Mouse (Mus musculus) MEL (cell line): ENCODE data around the gene Prdx4. TPM values are rescaled to one million over a fixed set of nuclear protein-coding genes. Genes with fewer than 3 reads are reported as not detected.

Source experiments
- DNase-seq: peaks from one replicate; pipeline ENCODE4 v3.0.0; 2011; ENCODE audit warnings: low read depth, low spot score
- H3K27ac ChIP-seq: 2 replicates; pipeline ENCODE4 v1.5.1; 2012; ENCODE audit warnings: low read depth, mild to moderate bottlenecking, control low read depth, low read length, moderate library complexity; ENCODE audit not compliant: control insufficient read depth
- H3K27me3 ChIP-seq, 2 experiments: fragments of 150-350 bp in 1 of 2; sonication (generic) in 1 of 2; 2 replicates each; pipeline ENCODE4 v1.6.1; 2012; ENCODE audit warnings: low read length in 2 of 2, mild to moderate bottlenecking in 2 of 2, improper control_type of control experiment in 1 of 2, moderate library complexity in 1 of 2; ENCODE audit not compliant: insufficient read depth in 2 of 2, control insufficient read depth in 1 of 2
- H3K36me3 ChIP-seq, 2 experiments: 2 replicates each; pipeline ENCODE4 v1.6.1; 2012 to 2014; ENCODE audit warnings: low read length in 2 of 2, improper control_type of control experiment in 1 of 2, inconsistent platforms in 1 of 2, mild to moderate bottlenecking in 1 of 2; ENCODE audit not compliant: insufficient read depth in 2 of 2, control insufficient read depth in 1 of 2
- H3K4me1 ChIP-seq, 2 experiments: fragments of 150-350 bp in 1 of 2; sonication (generic) in 1 of 2; 2 replicates each; pipeline ENCODE4 v1.6.1; 2012; ENCODE audit warnings: low read length in 2 of 2, improper control_type of control experiment in 1 of 2, mild to moderate bottlenecking in 1 of 2; ENCODE audit not compliant: insufficient read depth in 2 of 2, control insufficient read depth in 1 of 2
- H3K4me3 ChIP-seq, 2 experiments: fragments of 150-350 bp in 1 of 2; sonication (generic) in 1 of 2; 2 replicates each; pipeline ENCODE4 v1.5.1; 2012; ENCODE audit warnings: low read depth in 2 of 2, low read length in 2 of 2, mild to moderate bottlenecking in 2 of 2, moderate library complexity in 2 of 2, control low read depth in 1 of 2, improper control_type of control experiment in 1 of 2; ENCODE audit not compliant: control insufficient read depth in 1 of 2, insufficient read depth in 1 of 2
- H3K79me2 ChIP-seq: 2 replicates; pipeline ENCODE4 v1.6.1; 2012; ENCODE audit warnings: mild to moderate bottlenecking, low read length, moderate library complexity; ENCODE audit not compliant: control insufficient read depth, poor library complexity, insufficient read depth
- H3K9ac ChIP-seq: 2 replicates; pipeline ENCODE4 v1.6.1; 2012; ENCODE audit warnings: low read depth, mild to moderate bottlenecking, control low read depth, low read length, moderate library complexity; ENCODE audit not compliant: control insufficient read depth, poor library complexity, severe bottlenecking
- H3K9me3 ChIP-seq: fragments of 150-350 bp; sonication (generic); replicated peaks from 2 replicates; pipeline ENCODE4 v1.6.1; 2012; ENCODE audit warnings: mild to moderate bottlenecking, low read length, improper control_type of control experiment, moderate library complexity; ENCODE audit not compliant: insufficient read depth
- CHD2 ChIP-seq: IDR thresholded peaks from 2 replicates; pipeline ENCODE4 v1.6.1; 2011; ENCODE audit warnings: low read length, improper control_type of control experiment
- E2F4 ChIP-seq: IDR thresholded peaks from 2 replicates; pipeline ENCODE4 v1.6.1; 2011; ENCODE audit warnings: low read depth, low read length, improper control_type of control experiment, borderline replicate concordance
- ELF1 ChIP-seq: IDR thresholded peaks from 2 replicates; pipeline ENCODE4 v1.6.1; 2014; ENCODE audit warnings: low read depth, mild to moderate bottlenecking, inconsistent platforms, low read length, improper control_type of control experiment, moderate library complexity
- GABPA ChIP-seq: IDR thresholded peaks from 2 replicates; pipeline ENCODE4 v1.6.1; 2012; ENCODE audit warnings: low read depth, mild to moderate bottlenecking, inconsistent platforms, low read length, improper control_type of control experiment, moderate library complexity
- JUND ChIP-seq: IDR thresholded peaks from 2 replicates; pipeline ENCODE4 v1.6.1; 2011; ENCODE audit warnings: low read depth, mild to moderate bottlenecking, improper control_type of control experiment, low read length
- MAZ ChIP-seq: IDR thresholded peaks from 2 replicates; pipeline ENCODE4 v1.6.1; 2012; ENCODE audit warnings: low read depth, mild to moderate bottlenecking, inconsistent platforms, low read length, improper control_type of control experiment
- MEF2A ChIP-seq: IDR thresholded peaks from 2 replicates; pipeline ENCODE4 v1.6.1; 2014; ENCODE audit warnings: low read depth, mild to moderate bottlenecking, inconsistent platforms, low read length, improper control_type of control experiment; ENCODE audit not compliant: poor library complexity, insufficient replicate concordance, severe bottlenecking; ENCODE audit errors: extremely low read depth
- MXI1 ChIP-seq: IDR thresholded peaks from 2 replicates; pipeline ENCODE4 v1.6.1; 2011; ENCODE audit warnings: mild to moderate bottlenecking, low read depth, low read length, improper control_type of control experiment
- MYB ChIP-seq: IDR thresholded peaks from 2 replicates; pipeline ENCODE4 v1.6.1; 2011; ENCODE audit warnings: mild to moderate bottlenecking, low read depth, low read length, improper control_type of control experiment
- MYC ChIP-seq: IDR thresholded peaks from 2 replicates; pipeline ENCODE4 v1.6.1; 2011; ENCODE audit warnings: low read depth, mild to moderate bottlenecking, low read length, improper control_type of control experiment, moderate library complexity
- RCOR1 ChIP-seq: IDR thresholded peaks from 2 replicates; pipeline ENCODE4 v1.6.1; 2012; ENCODE audit warnings: low read depth, mild to moderate bottlenecking, inconsistent platforms, low read length, improper control_type of control experiment
- SIN3A ChIP-seq: IDR thresholded peaks from 2 replicates; pipeline ENCODE4 v1.6.1; 2012; ENCODE audit warnings: low read length, improper control_type of control experiment, inconsistent platforms
- SMC3 ChIP-seq: IDR thresholded peaks from 2 replicates; pipeline ENCODE4 v1.6.1; 2011; ENCODE audit warnings: low read depth, low read length, improper control_type of control experiment
- TAL1 ChIP-seq: IDR thresholded peaks from 2 replicates; pipeline ENCODE4 v1.6.1; 2012; ENCODE audit warnings: mild to moderate bottlenecking, inconsistent platforms, low read length, moderate library complexity, mixed read lengths
- TBP ChIP-seq: IDR thresholded peaks from 2 replicates; pipeline ENCODE4 v1.8.0; 2011; ENCODE audit warnings: low read depth, low read length, improper control_type of control experiment
- UBTF ChIP-seq: IDR thresholded peaks from 2 replicates; pipeline ENCODE4 v1.6.1; 2012; ENCODE audit warnings: low read depth, mild to moderate bottlenecking, inconsistent platforms, low read length, improper control_type of control experiment, moderate library complexity, borderline replicate concordance; ENCODE audit not compliant: insufficient read depth
- ZC3H11A ChIP-seq: IDR thresholded peaks from 2 replicates; pipeline ENCODE4 v1.6.1; 2012; ENCODE audit warnings: low read depth, mild to moderate bottlenecking, inconsistent platforms, low read length, improper control_type of control experiment
- ZKSCAN1 ChIP-seq: IDR thresholded peaks from 2 replicates; pipeline ENCODE4 v1.6.1; 2012; ENCODE audit warnings: low read depth, mild to moderate bottlenecking, inconsistent platforms, low read length, improper control_type of control experiment, moderate library complexity
- polyA plus RNA-seq, 2 experiments: library from polyadenylated mRNA; stranded (reverse) in 1 of 2; unstranded in 1 of 2; fragments of >175 nt in 1 of 2; fragments of >200 nt in 1 of 2; gene quantifications; 2 replicates each; pipeline versions ENCODE4 v1.2.1 to v1.2.4; 2012; ENCODE audit warnings: low replicate concordance in 2 of 2, low read depth in 1 of 2; ENCODE audit not compliant: insufficient read length in 2 of 2, insufficient read depth in 1 of 2, missing spikeins in 1 of 2
- total RNA-seq: library from RNA; depleted of rRNA; stranded (reverse); fragments of 300-350 nt; gene quantifications from 2 replicates; pipeline ENCODE4 v1.2.3, GENCODE M21; 2012

Prdx4 gene
- total and polyA plus RNA-seq, 3 experiments: 24.3 to 34.5 TPM; not detected in 1

- no peaks in the 10 kb centered on the region for H3K9me3 ChIP-seq
- no peaks in the 10 kb centered on the region for H3K79me2 ChIP-seq
- no peak for DNase-seq
- TF ChIP-seq RCOR1 (no peak), MAZ (no peak), TBP (no peak), SIN3A (no peak), TAL1 (no peak), MXI1 (no peak), ZC3H11A (no peak), MEF2A (no peak), SMC3 (no peak), ZKSCAN1 (no peak), MYC (no peak), CHD2 (no peak), GABPA (no peak), ELF1 (no peak)
- H3K4me1 ChIP-seq: no peaks in the 10 kb centered on the region
- no peak overlapping the region for H3K27ac ChIP-seq
- H3K36me3 ChIP-seq: no peaks in the 10 kb centered on the region
- no peak overlapping the region for H3K9ac ChIP-seq
- no peak overlapping the region for H3K4me3 ChIP-seq
- no peaks in the 10 kb centered on the region for H3K27me3 ChIP-seq
These were observed 24.5 kb upstream of the Prdx4 start for GRCm38 (mm10) chrX:155365095-155365494.

DNA sequence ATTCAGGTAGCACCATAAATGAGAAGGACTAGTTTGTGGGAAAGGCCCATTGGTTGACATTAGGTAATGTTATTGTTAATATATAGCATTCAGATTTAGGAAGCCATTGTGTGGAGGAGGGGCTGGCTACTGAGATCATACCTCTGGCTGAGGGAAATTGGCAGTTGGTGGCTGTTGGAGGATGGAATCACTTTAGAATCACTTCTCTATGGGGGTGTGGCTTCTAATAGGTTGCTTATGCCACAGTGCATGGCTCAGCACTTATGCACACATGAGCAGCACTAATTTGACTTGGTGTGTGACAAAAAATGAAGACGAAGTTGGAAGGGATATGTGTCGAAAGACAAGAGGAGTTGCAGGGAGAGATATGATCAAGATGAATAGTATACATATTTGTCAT, 5.7 kb upstream of the Prdx4 start:
- no peak overlapping the region for H3K27ac ChIP-seq

More for the DNA sequence above, 5.7 kb upstream of the Prdx4 start:
- H3K9me3 ChIP-seq: no peaks in the 10 kb centered on the region
- no peaks in the 10 kb centered on the region for H3K79me2 ChIP-seq
- no peak for DNase-seq
- H3K27me3 ChIP-seq: no peaks in the 10 kb centered on the region; a peak in 1 of 4 replicates
- TF ChIP-seq ELF1 (no peak), JUND (no peak), E2F4 (no peak), UBTF (no peak), GABPA (no peak), MYB (no peak)
- no peak overlapping the region for H3K9ac ChIP-seq
- no peaks in the 10 kb centered on the region; a peak in 1 of 4 replicates for H3K4me1 ChIP-seq
- H3K4me3 ChIP-seq: no peak overlapping the region
- H3K36me3 ChIP-seq: no peaks in the 10 kb centered on the region
